Mouse (Mus musculus) liver, embryonic 13.5 days (tissue): ENCODE results near the gene Enpp5. TPM values are rescaled to one million over a fixed set of nuclear protein-coding genes. Genes with fewer than 3 reads are reported as not detected.

ENCODE experiments used
- ATAC-seq: fragments of 200-750 bp; cut with Nextera tagmentation; 2 replicates; pipeline ENCODE4 v1.8.0; 2017; ENCODE audit warnings: low read depth, mild to moderate bottlenecking, moderate number of reproducible peaks, moderate library complexity
- DNase-seq: peaks from one replicate; pipeline ENCODE4 v3.0.0; 2022
- H3K27ac ChIP-seq: fragments of 300-500 bp; sonication (generic); 2 replicates; pipeline ENCODE4 v1.5.1; 2015; ENCODE audit warnings: moderate library complexity, mild to moderate bottlenecking, inconsistent platforms
- H3K27me3 ChIP-seq: fragments of 300-500 bp; sonication (generic); 2 replicates; pipeline ENCODE4 v1.6.1; 2015; ENCODE audit warnings: mild to moderate bottlenecking, inconsistent platforms
- H3K36me3 ChIP-seq: fragments of 300-500 bp; sonication (generic); 2 replicates; pipeline ENCODE4 v1.6.1; 2015; ENCODE audit warnings: mild to moderate bottlenecking, inconsistent platforms
- H3K4me1 ChIP-seq: fragments of 300-500 bp; sonication (generic); replicated peaks from 2 replicates; pipeline ENCODE4 v1.6.1; 2015; ENCODE audit warnings: inconsistent platforms
- H3K4me2 ChIP-seq: fragments of 300-500 bp; sonication (generic); 2 replicates; pipeline ENCODE4 v1.6.1; 2015; ENCODE audit warnings: inconsistent platforms, mild to moderate bottlenecking, moderate library complexity
- H3K4me3 ChIP-seq: fragments of 300-500 bp; sonication (generic); replicated peaks from 2 replicates; pipeline ENCODE4 v1.5.1; 2015; ENCODE audit warnings: mild to moderate bottlenecking, inconsistent platforms
- H3K9ac ChIP-seq: fragments of 300-500 bp; sonication (generic); 2 replicates; pipeline ENCODE4 v1.6.1; 2015; ENCODE audit warnings: mild to moderate bottlenecking, inconsistent platforms
- H3K9me3 ChIP-seq: fragments of 300-500 bp; sonication (generic); replicated peaks from 2 replicates; pipeline ENCODE4 v1.6.1; 2016; ENCODE audit warnings: inconsistent platforms
- WGBS: fragments of 180-500 bp; shearing (Covaris S2); methylation state at CpG from one replicate; pipeline ENCODE4 v1.1.7; 2015; ENCODE audit not compliant: insufficient replicate concordance; 5-methylcytosine and 5-hydroxymethylcytosine counted together
- polyA plus RNA-seq: library from polyadenylated mRNA; unstranded; fragments of >200 nt; fragmentation: Nextera tagmentation; extraction: Ambion mirVana; gene quantifications from 2 replicates; pipeline ENCODE4 v1.2.1, GENCODE M21; 2015

The Enpp5 gene
- polyA plus RNA-seq: 5.5 and 6.9 TPM in 2 replicates

- no peaks in the 10 kb centered on the region for H3K9me3 ChIP-seq
- ATAC-seq (peak; percentile 92), DNase-seq (peak; percentile 42)
- H3K9ac ChIP-seq: peak within 1 kb of the TSS; percentile 54; the same call in 1 of the 2 replicates
- H3K4me1 ChIP-seq: no peaks in the 10 kb centered on the region; the same call in 1 of the 2 replicates
- H3K27ac ChIP-seq: peak within 1 kb of the TSS; percentile 45; the same call in 1 of the 2 replicates
- 2% methylated on average over 31 of the region's 31 CpGs for WGBS
- no peaks in the 10 kb centered on the region for H3K36me3 ChIP-seq
- no peaks in the 10 kb centered on the region for H3K27me3 ChIP-seq
- H3K4me2 ChIP-seq: peak within 1 kb of the TSS; percentile 70
- H3K4me3 ChIP-seq: peak within 1 kb of the TSS; percentile 61
Measured at GRCm38 (mm10) chr17:44078631-44079350, at the start of gene Enpp5. Enpp5 (plus strand) TSS chr17:44078813.

GRCm38 (mm10) chr17:44029616-44030015 lies 49.0 kb upstream of the Enpp5 start:
- H3K9ac ChIP-seq: no peak overlapping the region
- 29% methylated on average over 5 of the region's 5 CpGs for WGBS

GRCm38 (mm10) chr17:44030776-44031587 lies 47.6 kb upstream of the Enpp5 start:
- Histone ChIP-seq H3K36me3 (no peaks in the 10 kb centered on the region), H3K4me1 (no peaks in the 10 kb centered on the region), H3K27ac (no peak overlapping the region), H3K9me3 (no peaks in the 10 kb centered on the region), H3K27me3 (no peaks in the 10 kb centered on the region), H3K4me2 (no peak overlapping the region), H3K4me3 (no peak overlapping the region), H3K9ac (no peak overlapping the region)
- WGBS: 67% methylated on average over 3 of the region's 3 CpGs
- ATAC-seq (no peak), DNase-seq (no peak)

More at GRCm38 (mm10) chr17:44029616-44030015, 49.0 kb upstream of the Enpp5 start:
- Histone ChIP-seq H3K9me3 (no peaks in the 10 kb centered on the region), H3K36me3 (no peaks in the 10 kb centered on the region), H3K4me3 (no peak overlapping the region), H3K4me2 (no peak overlapping the region), H3K4me1 (no peaks in the 10 kb centered on the region), H3K27me3 (no peaks in the 10 kb centered on the region), H3K27ac (no peak overlapping the region)
- no peak for ATAC-seq
- no peak for DNase-seq

- ATAC-seq (no peak), DNase-seq (no peak)
- H3K4me1 ChIP-seq: no peaks in the 10 kb centered on the region
- no peak overlapping the region for H3K9ac ChIP-seq
- WGBS: 75% methylated on average over 1 of the region's 1 CpGs
- no peaks in the 10 kb centered on the region for H3K36me3 ChIP-seq
- no peak overlapping the region for H3K27ac ChIP-seq
- no peak overlapping the region for H3K4me3 ChIP-seq
- no peak overlapping the region for H3K4me2 ChIP-seq
- no peaks in the 10 kb centered on the region for H3K27me3 ChIP-seq
- no peaks in the 10 kb centered on the region for H3K9me3 ChIP-seq
Measured at GRCm38 (mm10) chr17:44035005-44035404, 43.6 kb upstream of the Enpp5 start.

GRCm38 (mm10) chr17:44038656-44039055 lies 40.0 kb upstream of the Enpp5 start:
- Histone ChIP-seq H3K36me3 (no peaks in the 10 kb centered on the region), H3K27ac (no peak overlapping the region), H3K9me3 (no peaks in the 10 kb centered on the region), H3K9ac (no peak overlapping the region), H3K4me3 (no peak overlapping the region), H3K27me3 (no peaks in the 10 kb centered on the region), H3K4me1 (no peaks in the 10 kb centered on the region), H3K4me2 (no peak overlapping the region)
- WGBS: 52% methylated on average over 9 of the region's 9 CpGs
- DNase-seq: no peak
- no peak for ATAC-seq

GRCm38 (mm10) chr17:44040449-44040848 lies 38.2 kb upstream of the Enpp5 start:
- Histone ChIP-seq H3K4me1 (no peaks in the 10 kb centered on the region), H3K36me3 (no peaks in the 10 kb centered on the region), H3K27ac (no peak overlapping the region), H3K9me3 (no peaks in the 10 kb centered on the region), H3K4me3 (no peak overlapping the region), H3K27me3 (no peaks in the 10 kb centered on the region), H3K9ac (no peak overlapping the region), H3K4me2 (no peak overlapping the region)
- 66% methylated on average over 2 of the region's 2 CpGs for WGBS
- no peak for DNase-seq
- ATAC-seq: no peak

- Histone ChIP-seq H3K36me3 (no peaks in the 10 kb centered on the region), H3K4me3 (no peak overlapping the region), H3K27ac (no peak overlapping the region), H3K4me2 (no peak overlapping the region), H3K4me1 (no peaks in the 10 kb centered on the region), H3K27me3 (no peaks in the 10 kb centered on the region), H3K9me3 (no peaks in the 10 kb centered on the region), H3K9ac (no peak overlapping the region)
- no peak for DNase-seq
- ATAC-seq: no peak
- 46% methylated on average over 2 of the region's 2 CpGs for WGBS
Measured at GRCm38 (mm10) chr17:44042301-44042700, 36.3 kb upstream of the Enpp5 start.

GRCm38 (mm10) chr17:44042861-44043260 lies 35.8 kb upstream of the Enpp5 start:
- ATAC-seq: no peak
- no peak for DNase-seq
- no peak overlapping the region for H3K27ac ChIP-seq
- H3K9me3 ChIP-seq: no peaks in the 10 kb centered on the region
- H3K4me3 ChIP-seq: no peak overlapping the region
- 66% methylated on average over 8 of the region's 8 CpGs for WGBS
- no peak overlapping the region for H3K4me2 ChIP-seq
- H3K27me3 ChIP-seq: no peaks in the 10 kb centered on the region
- no peak overlapping the region for H3K9ac ChIP-seq
- H3K36me3 ChIP-seq: no peaks in the 10 kb centered on the region
- no peaks in the 10 kb centered on the region for H3K4me1 ChIP-seq

- Histone ChIP-seq H3K27ac (no peak overlapping the region), H3K9ac (no peak overlapping the region), H3K27me3 (no peaks in the 10 kb centered on the region), H3K4me1 (no peaks in the 10 kb centered on the region; the same call in none of the 2 replicates), H3K36me3 (no peaks in the 10 kb centered on the region), H3K4me3 (no peak overlapping the region), H3K4me2 (no peak overlapping the region), H3K9me3 (no peaks in the 10 kb centered on the region)
- no peak for DNase-seq
- ATAC-seq: no peak
- 14% methylated on average over 4 of the region's 4 CpGs for WGBS
Measured at GRCm38 (mm10) chr17:44053427-44053826, 25.2 kb upstream of the Enpp5 start.

GRCm38 (mm10) chr17:44057123-44057522 lies 21.5 kb upstream of the Enpp5 start:
- H3K27me3 ChIP-seq: no peaks in the 10 kb centered on the region
- WGBS: 67% methylated on average over 1 of the region's 1 CpGs
- H3K4me3 ChIP-seq: no peak overlapping the region
- no peak for DNase-seq
- no peak overlapping the region for H3K9ac ChIP-seq
- H3K36me3 ChIP-seq: no peaks in the 10 kb centered on the region
- no peaks in the 10 kb centered on the region; the same call in none of the 2 replicates for H3K4me1 ChIP-seq
- H3K9me3 ChIP-seq: no peaks in the 10 kb centered on the region
- no peak overlapping the region for H3K4me2 ChIP-seq
- no peak overlapping the region for H3K27ac ChIP-seq
- ATAC-seq: no peak

- H3K4me1 ChIP-seq: no peaks in the 10 kb centered on the region; the same call in none of the 2 replicates
- ATAC-seq (0 out of 2 replicates have a peak, but pooled peaks have one; percentile 43), DNase-seq (no peak)
- H3K4me3 ChIP-seq: no peak overlapping the region
- H3K4me2 ChIP-seq: no peak overlapping the region
- no peak overlapping the region for H3K9ac ChIP-seq
- H3K9me3 ChIP-seq: no peaks in the 10 kb centered on the region
- no peak overlapping the region for H3K27ac ChIP-seq
- no peaks in the 10 kb centered on the region for H3K36me3 ChIP-seq
- no peaks in the 10 kb centered on the region for H3K27me3 ChIP-seq
Measured at GRCm38 (mm10) chr17:44058145-44058544, 20.5 kb upstream of the Enpp5 start.
